Mouse (Mus musculus) thymus, postnatal 0 days (tissue): Measurements from ENCODE around the gene Hk1. TPM values are rescaled to one million over a fixed set of nuclear protein-coding genes. Genes with fewer than 3 reads are reported as not detected.

ENCODE experiments used
- DNase-seq: peaks from one replicate; pipeline ENCODE4 v3.0.0-alpha.2; 2015; ENCODE audit warnings: low spot score
- polyA plus RNA-seq: library from polyadenylated mRNA; unstranded; fragments of >200 nt; fragmentation: Nextera tagmentation; extraction: Ambion mirVana; gene quantifications from 2 replicates; pipeline ENCODE4 v1.2.1, GENCODE M21; 2015

Gene Hk1
- polyA plus RNA-seq, result 37.2 and 37.4 TPM in 2 replicates

GRCm38 (mm10) chr10:62379808-62380207 lies at the start of gene Hk1:
TSS of gene Hk1 (minus strand) at chr10:62379908.
- no peak for DNase-seq

- DNase-seq, result no peak
Observed at GRCm38 (mm10) chr10:62425081-62425871, 45.6 kb upstream of the Hk1 start.

- DNase-seq, result no peak
Observed at GRCm38 (mm10) chr10:62422255-62422654, 42.5 kb upstream of the Hk1 start, which contains the start of gene Hkdc1. TSS of gene Hkdc1 (minus strand) at chr10:62422491.

GRCm38 (mm10) chr10:62421127-62421526 lies 41.4 kb upstream of the Hk1 start:
- no peak for DNase-seq

GRCm38 (mm10) chr10:62420399-62420798 lies 40.7 kb upstream of the Hk1 start:
- DNase-seq, result no peak

GRCm38 (mm10) chr10:62419422-62419821 lies 39.7 kb upstream of the Hk1 start:
- no peak for DNase-seq

- DNase-seq, result no peak
Observed at GRCm38 (mm10) chr10:62418831-62419356, 39.2 kb upstream of the Hk1 start.

GRCm38 (mm10) chr10:62413606-62413982 lies 33.9 kb upstream of the Hk1 start:
- DNase-seq, result no peak

- DNase-seq, result no peak
Observed at GRCm38 (mm10) chr10:62412906-62413605, 33.3 kb upstream of the Hk1 start.

GRCm38 (mm10) chr10:62411431-62412410 lies 32.0 kb upstream of the Hk1 start:
- no peak for DNase-seq

- DNase-seq, result peak; percentile 60
Observed at GRCm38 (mm10) chr10:62410943-62411342, 31.2 kb upstream of the Hk1 start.

- peak; percentile 50 for DNase-seq
Observed at GRCm38 (mm10) chr10:62404901-62405300, 25.2 kb upstream of the Hk1 start.

- DNase-seq, result no peak
Observed at GRCm38 (mm10) chr10:62401641-62402111, 22.0 kb upstream of the Hk1 start.

- no peak for DNase-seq
Observed at GRCm38 (mm10) chr10:62383011-62383410, 3.3 kb upstream of the Hk1 start.

- no peak for DNase-seq
Observed at GRCm38 (mm10) chr10:62380936-62381335, 1.2 kb upstream of the Hk1 start.

GRCm38 (mm10) chr10:62358827-62359226 lies 20.9 kb downstream of the Hk1 start:
- DNase-seq, result peak; percentile 26

- no peak for DNase-seq
Observed at GRCm38 (mm10) chr10:62356105-62356730, 23.5 kb downstream of the Hk1 start.

- no peak for DNase-seq
Observed at GRCm38 (mm10) chr10:62345147-62345546, 34.6 kb downstream of the Hk1 start.

GRCm38 (mm10) chr10:62344004-62344752 lies 35.5 kb downstream of the Hk1 start:
- no peak for DNase-seq

GRCm38 (mm10) chr10:62342512-62342911 lies 37.2 kb downstream of the Hk1 start:
- DNase-seq, result no peak
